Mouse (Mus musculus) right cerebral cortex, adult 18-20 months (tissue): Measurements from ENCODE around the gene Jade3.
"Not testable (repeated sequence)": the region's sequence is repeated elsewhere in the genome, so short reads cannot be mapped to it uniquely, and the experiment has no call there.

Experiments used
- DNase-seq: peaks from one replicate; pipeline ENCODE4 v3.0.0; 2022; ENCODE audit warnings: mixed read lengths

Jade3 gene

GRCm38 (mm10) chrX:20425140-20425838, at the start of gene Jade3:
TSS of gene Jade3 (plus strand) at chrX:20425688.
- peak; percentile 67 for DNase-seq

GRCm38 (mm10) chrX:20379347-20380014, 46.0 kb upstream of the Jade3 start:
- no peak for DNase-seq

GRCm38 (mm10) chrX:20382260-20382659, 43.2 kb upstream of the Jade3 start:
- no peak for DNase-seq

DNA sequence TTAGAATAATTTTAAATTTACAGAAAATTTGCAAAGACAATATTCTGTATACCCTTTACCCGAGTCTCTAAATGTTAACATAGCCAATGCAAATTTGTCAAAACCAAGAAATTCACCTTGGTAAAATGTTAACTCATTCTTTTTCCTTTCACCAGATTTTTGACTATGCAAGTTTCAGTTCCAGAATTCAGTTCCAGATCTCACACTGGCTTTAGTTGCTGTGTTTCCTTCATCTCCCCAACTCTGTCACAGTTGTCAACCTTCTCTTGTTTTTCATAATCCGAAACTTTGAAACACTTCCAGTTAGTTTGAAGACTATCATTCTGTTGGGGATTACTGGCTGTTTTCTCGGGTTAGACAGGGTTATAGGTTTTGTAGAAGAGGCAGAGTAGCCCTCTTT, 38.5 kb upstream of the Jade3 start:
- no peak for DNase-seq

DNA sequence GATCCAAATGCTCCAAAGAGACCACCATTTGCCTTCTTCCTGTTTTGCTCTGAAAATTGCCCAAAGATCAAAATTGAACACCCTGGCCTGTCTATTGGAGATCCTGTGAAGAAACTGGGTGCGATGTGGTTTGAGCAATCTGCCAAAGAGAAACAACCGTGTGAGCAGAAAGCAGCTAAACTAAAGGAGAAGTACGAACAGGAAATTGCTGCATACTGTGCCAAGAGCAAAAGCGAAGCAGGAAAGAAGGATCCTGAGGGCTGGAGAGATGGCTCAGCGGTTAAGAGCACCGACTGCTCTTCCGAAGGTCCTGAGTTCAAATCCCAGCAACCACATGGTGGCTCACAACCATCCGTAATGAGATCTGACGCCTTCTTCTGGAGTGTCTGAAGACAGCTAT, 33.5 kb upstream of the Jade3 start:
- DNase-seq, result not testable (repeated sequence)

DNA sequence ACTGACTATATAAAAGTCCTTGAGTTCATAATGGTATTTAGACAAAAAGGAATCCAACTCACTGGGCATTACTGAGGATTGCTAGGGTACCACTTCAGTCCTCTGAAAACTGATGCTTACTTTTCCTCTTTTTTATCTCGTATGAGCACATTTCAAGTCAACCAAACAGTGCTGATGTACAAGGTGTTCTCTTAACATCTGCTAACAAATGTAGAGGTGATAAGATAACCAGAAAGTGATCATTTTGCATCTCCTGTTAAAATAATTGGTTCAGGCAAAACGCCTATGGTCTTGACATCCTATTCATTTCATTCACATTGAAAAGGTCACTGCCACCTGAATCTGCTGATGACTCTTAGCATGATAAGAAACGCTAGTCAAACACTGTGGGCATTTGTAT, 32.5 kb upstream of the Jade3 start:
- DNase-seq, result no peak

- DNase-seq, result no peak
Observed at GRCm38 (mm10) chrX:20404068-20404467, 21.4 kb upstream of the Jade3 start.

DNA sequence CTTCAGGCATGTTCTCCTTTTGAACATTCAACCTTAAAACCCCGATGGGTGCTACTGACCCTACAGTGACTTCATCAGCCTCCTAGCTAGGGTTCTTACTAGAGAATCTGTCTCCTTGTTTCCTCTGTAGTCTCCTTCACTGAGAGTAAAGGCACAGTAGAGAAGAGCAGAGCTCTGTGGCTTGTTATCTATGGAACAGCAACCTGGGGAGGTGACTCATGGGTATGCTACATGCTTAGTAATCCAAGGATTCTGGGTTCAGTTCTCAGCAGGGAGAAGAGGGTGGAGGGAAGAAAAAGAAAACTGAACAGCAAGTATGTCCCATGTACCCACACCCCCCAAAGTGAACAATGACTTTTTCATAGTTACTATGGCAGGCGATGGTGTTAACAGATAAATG, 18.6 kb upstream of the Jade3 start:
- DNase-seq, result no peak

DNA sequence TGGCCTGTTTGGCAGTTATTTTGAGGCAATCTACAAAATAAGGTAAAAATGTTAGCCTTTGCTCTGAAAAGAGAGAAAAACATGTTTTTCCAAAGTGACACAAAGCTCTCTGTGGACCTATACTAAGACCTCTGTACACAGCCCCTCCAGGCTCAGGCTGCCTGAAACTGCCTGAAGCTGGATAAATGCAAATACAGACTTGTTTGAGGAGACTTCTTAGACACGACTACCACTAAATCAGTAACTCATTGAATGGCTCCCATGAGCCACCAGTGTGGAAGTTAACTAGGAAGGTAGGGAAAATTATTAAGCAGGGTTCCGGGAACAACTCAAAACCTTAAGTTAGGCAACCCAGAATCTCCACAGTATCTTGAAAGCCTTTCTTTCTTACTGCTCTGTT, 17.8 kb upstream of the Jade3 start:
- DNase-seq, result no peak

- DNase-seq, result no peak
Observed at GRCm38 (mm10) chrX:20411382-20411781, 14.1 kb upstream of the Jade3 start.

GRCm38 (mm10) chrX:20412221-20412620, 13.3 kb upstream of the Jade3 start:
- DNase-seq, result no peak

DNA sequence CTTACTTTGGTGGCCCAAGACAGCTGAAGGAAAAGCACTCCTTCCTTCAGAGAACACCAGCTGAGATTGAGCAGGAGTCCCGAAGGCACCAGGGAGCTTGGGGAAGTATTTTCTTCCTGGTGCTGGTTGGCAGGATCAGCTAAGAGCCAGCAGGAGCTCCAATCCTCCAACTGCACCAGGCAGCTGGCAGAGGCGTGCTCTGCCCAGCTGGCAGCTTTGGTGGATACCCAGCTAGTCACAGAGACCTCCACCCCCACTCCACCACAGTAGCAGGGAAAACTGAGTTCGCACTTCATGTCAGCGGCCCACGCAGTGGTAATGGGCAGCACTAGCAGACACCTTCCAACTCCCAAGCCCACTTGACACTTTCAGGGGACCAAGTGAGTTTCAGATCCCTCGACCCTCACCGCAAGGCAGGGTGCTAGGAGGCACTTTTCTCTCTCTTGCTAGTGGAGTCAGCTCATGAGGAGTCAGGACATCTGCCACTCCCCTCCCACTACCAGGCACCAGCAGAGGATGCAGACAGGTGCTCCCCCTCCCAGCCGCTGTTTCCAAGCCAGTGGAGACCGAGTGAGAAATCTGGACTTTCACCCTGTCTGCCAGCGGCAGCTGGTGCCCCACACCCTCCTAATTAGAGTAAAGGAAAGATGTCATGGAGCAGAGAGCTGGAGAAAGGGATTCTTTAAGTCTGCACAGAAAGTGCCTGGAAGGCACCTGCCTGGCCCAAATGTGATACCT, 10.4 kb upstream of the Jade3 start:
- peak; percentile 62 for DNase-seq

DNA sequence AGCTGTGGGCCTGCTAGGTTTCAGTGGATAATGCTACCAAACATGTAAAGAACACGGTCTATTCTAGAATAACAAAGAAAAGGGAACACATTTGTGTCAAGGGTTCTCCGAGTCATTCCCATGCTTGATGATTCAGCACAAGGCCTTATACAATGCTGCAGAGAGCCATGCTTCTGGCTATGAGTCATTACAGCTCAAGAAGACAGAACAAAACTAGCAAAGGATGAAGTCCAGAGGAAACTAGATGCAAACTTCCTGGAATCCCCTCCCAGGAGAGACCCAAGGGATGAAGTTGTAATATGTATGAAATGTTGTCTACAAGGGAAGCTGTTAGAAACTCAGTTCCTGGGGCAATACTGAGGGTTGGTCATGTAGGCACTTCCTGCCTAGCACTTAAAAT, 7.0 kb upstream of the Jade3 start:
- DNase-seq, result no peak

DNA sequence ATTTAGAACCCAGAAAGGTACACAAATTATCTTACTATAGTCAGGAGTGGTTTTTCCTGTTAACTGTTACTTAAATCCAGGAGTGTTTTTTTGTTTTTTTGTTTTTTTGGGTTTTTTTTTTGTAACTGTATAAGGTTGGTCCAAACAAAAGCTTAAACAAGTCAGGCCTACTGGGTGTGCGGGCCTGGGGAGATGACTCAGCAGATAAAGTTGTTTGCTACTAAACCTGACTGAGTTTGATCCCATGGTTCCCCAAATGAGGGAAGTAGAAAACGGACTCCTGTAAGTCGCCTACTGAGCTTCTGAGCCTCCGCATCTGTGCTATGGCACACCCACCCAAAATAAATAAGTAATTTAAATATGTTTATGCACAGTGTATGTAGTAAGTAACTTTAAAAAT, 6.0 kb upstream of the Jade3 start:
- DNase-seq, result no peak

- peak; percentile 5 for DNase-seq
Observed at GRCm38 (mm10) chrX:20425839-20426449, 456 bp downstream of the Jade3 start.

- DNase-seq, result no peak
Observed at GRCm38 (mm10) chrX:20483213-20483612, 57.7 kb downstream of the Jade3 start.

- no peak for DNase-seq
Observed at GRCm38 (mm10) chrX:20497682-20498081, 72.2 kb downstream of the Jade3 start.

DNA sequence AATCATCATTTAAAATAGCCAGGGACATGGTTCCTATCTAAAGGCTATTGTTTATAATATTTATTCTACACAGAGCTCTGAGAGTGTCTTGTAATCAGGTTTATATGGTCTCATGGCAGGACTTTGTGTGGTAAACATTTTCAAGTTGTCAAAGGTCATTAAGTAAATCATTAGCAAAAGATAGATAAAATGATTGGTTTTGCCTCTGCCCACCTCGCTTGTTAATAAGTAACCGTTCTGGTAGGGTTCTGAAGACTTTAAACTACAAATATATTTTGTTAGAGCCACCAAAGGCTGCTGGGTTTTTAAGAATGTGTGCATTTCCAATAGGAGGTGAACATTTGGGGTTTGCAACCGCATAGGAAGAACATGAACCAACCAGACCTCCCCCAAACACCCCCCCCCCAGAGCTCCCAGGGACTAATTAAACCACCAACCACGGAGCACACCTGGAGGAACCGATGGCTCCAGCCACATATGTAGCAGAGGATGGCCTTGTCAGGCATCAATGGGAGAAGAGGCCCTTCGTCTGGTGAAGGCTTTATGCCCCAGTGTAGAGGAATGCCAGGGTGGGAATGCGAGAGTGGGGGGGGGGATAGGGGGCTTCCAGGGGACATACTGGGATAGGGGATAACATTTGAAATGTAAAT, 94.9 kb downstream of the Jade3 start:
- no peak for DNase-seq

GRCm38 (mm10) chrX:20521578-20521977, 96.1 kb downstream of the Jade3 start:
- DNase-seq, result no peak

DNA sequence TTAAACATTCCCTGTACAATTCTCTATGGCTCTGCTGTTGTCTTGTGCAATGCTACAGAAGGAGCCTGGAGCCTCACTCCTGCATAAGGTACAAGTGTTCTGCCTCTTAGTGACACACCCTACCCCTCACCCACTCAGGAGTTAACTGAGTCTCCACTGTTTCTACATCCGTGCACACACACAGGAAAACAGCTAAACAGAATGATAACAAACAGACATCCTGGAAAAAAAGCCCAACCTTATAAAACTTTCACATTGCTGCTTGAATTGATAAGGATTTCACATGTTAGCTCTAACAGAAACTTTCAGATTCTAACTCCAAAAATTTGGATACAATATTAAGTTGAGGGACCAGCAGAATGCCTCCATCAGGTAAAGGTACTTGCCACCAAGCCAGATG, 107.1 kb downstream of the Jade3 start:
- no peak for DNase-seq

DNA sequence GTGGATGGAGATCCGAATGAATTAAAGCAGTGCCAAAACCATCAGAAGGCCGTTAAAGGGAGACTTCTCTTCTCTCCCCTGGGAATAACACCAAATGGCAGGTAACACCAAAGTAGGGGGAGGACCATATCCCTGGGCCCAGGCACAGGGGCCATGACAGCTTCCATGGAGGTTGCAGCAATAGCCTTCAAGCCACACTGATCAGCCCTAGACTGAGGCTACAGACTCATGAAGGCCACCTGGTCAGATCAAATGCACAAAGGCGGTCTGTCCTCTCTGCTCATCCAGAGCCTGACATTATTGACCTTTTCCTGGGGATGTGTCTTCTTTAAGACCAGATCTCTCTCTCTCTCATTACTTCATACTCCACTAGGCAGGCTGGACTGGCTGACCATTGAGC, 118.4 kb downstream of the Jade3 start:
- DNase-seq, result no peak

GRCm38 (mm10) chrX:20547609-20548008, 122.1 kb downstream of the Jade3 start:
- no peak for DNase-seq
